Mouse (Mus musculus): Measurements from ENCODE around the gene Zfp111.

GRCm38 (mm10) chr7:24211343-24211742, at the start of gene Zfp111:
- TF ChIP-seq CTCF (IDR thresholded peaks at IDR 0.05; ENCODE audit: low read depth, low read length) (no peak), POLR2A (IDR thresholded peaks at IDR 0.05; ENCODE audit: insufficient read depth, low read length) (no peak)

All from ES-Bruce4 (cell line).